Mouse (Mus musculus) cerebellum, adult 9-11 months (tissue): ENCODE measurements around the gene Lilrb4a.
"Not testable (repeated sequence)": the region's sequence is repeated elsewhere in the genome, so short reads cannot be mapped to it uniquely, and the experiment has no call there.

Source experiments
- DNase-seq: peaks from one replicate; pipeline ENCODE4 v3.0.0; 2022

The Lilrb4a gene

DNA sequence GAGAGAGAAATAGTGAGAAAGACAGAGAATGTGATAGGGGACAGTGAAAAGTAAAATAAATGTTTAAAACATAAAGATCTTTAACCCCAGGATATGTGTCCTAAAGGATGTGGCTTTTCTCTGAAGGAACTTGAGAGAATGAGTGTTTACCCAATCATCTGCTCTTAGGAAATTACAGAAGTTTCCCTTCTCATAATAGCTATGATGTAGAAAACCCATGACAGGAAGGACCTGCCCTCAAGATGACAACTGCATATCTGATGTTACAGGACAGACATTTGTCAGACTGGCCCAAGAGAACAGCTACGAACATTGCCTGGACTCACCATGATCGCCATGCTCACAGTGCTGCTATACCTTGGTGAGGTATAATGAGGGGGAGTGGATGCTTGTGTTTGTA is at the start of gene Lilrb4a:
Gene Lilrb4a, plus strand, starts transcription at position 266 of the 400 bp plus-strand sequence.
- not testable (repeated sequence) for DNase-seq

DNA sequence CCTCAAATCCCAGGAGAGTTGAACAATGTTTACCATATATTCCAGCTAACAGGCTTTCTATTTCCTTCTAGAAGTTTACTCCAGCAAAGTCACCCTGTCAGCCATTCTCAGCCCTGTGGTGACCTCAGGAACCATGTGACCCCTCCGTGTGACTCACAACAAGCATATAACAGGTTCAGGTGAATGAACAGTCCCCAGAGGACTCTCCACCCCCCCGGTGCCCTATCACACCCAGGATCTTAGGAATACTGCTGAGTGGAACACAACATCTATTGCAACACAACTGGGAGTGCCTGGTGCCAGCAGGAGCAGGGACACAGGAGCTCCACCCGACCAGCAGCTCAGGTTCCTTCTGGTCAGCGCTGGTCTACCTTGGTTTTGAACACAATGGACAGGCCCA is 39.1 kb upstream of the Lilrb4a start:
- no peak for DNase-seq

DNA sequence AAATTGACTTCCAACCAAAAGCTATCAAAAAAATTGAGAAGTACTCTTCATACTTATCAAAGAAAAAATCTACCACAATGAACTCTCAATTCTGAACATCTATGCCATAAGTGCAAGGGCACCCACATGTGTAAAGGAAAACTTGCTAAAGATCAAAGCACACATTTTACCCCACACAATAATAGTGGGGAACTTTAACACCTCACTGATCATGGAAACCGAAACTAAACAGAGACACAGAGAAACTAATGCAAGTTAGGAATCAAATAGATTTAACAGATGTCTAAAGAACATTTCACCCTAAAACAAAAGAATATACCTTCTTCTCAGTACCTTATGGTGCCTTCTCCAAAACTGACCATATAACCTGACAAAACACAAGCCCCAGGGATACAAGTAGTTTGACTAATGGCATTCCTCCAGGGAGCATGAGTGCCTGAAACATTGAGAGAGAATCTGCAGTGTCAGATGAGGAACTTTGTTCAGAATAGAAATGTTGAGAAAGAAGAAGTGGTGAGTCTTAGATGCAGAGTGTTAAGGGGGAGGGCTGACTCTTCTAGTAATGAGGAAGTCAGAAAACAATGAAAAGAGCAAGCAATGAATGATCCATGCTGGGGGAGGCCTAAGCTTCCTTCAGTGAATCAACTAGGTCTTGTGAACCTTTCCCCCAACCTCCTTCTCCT is 37.0 kb upstream of the Lilrb4a start:
- DNase-seq = no peak

DNA sequence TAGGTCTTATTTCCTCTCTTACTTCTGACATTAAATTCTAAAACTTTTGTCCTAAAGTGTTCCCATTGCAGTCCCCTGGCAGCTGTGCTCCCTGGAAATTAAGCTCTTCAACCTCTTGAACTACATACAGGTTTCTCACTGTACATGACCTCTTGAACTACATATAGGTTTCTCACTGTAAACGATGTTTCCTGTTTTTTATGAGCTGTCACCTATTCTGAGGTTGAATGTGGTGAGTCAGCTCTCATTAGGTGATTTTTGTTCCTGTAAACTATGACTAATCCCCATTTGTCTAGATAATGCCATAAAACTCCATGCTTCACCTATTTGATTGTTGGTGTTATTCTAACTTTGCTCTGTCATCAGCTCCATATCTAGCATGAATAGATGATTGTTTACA is 36.4 kb upstream of the Lilrb4a start:
- no peak for DNase-seq

DNA sequence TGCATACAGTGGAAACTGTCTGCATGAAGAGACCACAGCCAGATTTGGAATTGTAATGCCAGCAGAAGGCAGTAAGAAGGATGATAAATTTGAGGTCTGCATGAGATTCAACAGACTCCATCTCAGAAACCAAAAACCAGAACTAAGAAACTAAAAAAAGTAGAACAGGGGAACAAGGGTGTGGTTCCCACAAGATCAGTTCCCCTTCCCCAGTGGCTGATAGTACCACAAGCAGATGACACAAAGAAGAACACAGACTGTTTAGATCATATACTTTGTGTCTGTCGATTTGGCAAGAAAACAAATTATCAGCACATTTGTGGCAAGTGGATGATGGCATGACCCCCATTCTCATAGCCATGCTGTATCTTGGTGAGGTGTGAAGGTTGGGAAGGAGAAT is 35.0 kb upstream of the Lilrb4a start:
- DNase-seq = no peak

DNA sequence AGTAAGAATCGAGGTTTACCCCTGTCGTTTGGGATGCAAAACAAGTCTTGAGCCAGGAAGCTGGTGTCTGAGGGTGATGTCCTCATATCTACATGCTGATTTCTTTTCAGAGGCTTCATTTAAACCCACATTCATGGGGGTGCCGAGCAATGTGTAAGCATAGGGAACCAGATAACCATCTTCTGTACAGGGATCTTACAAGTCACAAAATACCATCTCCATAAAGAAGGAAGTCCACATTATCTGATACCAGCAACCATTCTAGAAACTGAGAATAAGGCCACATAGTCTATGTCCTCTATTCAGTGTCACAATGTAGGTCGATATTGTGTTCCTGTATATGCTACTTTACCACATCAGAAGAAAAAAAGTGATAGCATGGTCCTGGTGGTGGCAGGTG is 34.4 kb upstream of the Lilrb4a start:
- no peak for DNase-seq

DNA sequence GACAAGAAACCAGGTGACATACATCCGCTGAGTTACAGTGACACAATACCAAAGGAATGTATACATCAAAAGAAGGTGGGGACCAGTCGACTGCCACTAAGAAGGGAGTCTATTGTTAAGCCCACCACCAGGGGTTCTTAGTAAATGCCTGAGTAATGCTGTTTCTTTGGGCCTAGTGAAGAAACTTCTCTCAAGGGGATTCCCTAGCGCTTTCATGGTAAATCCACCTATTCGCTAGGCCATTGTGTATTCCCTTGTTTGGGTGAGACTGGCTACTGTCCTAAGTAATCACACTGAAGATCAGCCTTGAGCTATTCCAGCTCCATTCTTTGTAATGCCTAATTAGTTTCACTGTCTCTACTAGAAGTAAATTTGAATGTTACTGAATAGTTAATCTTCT is 27.0 kb upstream of the Lilrb4a start:
- DNase-seq = not testable (repeated sequence)

DNA sequence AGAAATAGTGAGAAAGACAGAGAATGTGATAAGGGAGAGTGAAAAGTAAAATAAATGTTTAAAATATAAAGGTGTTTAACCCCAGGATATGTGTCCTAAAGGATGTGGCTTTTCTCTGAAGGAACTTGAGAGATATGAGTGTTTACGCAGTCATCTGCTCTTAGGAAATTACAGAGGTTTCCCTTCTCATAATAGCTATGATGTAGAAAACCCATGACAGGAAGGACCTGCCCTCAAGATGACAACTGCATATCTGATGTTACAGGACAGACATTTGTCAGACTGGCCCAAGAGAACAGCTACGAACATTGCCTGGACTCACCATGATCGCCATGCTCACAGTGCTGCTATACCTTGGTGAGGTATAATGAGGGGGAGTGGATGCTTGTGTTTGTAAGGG is 10.4 kb upstream of the Lilrb4a start, which contains the start of the genes Gm49339 and Lilr4b:
Gene Gm49339, plus strand, starts transcription at position 216 of the 400 bp plus-strand sequence.
Gene Lilr4b, plus strand, starts transcription at position 236 of the 400 bp plus-strand sequence.
- not testable (repeated sequence) for DNase-seq

DNA sequence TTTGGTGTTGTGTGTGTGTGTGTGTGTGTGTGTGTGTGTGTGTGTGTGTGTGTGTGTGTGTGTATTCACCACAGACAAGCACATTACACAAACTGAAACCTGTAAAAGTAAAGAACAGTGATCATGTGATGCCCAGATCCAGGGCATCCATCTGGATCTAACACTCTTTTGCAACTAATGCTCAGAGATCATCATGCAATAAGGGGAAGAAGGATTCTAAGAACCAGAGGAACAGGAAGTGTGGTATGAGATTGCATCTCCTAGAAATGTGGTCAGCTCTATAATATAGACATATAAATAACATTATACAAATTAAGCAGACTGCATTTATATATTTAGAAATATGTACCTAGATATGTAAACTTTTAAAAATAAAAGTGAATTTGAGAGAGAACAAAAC is 29.3 kb downstream of the Lilrb4a start:
- DNase-seq = no peak

DNA sequence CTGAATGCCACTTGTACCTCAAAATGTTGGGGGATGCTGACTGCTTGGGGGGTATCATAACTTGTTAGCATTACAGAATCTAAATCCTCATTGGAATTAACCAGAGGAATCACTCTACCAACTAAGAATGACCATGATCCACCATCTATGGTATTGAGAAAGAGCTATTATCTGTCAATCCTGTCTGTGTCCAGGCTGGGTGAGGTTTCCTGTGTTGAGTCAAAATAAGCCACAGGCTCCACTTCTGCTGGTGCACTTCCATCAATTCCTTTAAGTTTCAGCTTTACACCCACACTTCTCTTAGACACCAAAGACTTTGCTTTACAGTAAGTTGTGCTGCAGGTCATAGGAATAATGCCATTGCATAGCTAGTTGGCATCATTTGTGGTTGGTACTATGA is 30.7 kb downstream of the Lilrb4a start:
- DNase-seq = no peak

DNA sequence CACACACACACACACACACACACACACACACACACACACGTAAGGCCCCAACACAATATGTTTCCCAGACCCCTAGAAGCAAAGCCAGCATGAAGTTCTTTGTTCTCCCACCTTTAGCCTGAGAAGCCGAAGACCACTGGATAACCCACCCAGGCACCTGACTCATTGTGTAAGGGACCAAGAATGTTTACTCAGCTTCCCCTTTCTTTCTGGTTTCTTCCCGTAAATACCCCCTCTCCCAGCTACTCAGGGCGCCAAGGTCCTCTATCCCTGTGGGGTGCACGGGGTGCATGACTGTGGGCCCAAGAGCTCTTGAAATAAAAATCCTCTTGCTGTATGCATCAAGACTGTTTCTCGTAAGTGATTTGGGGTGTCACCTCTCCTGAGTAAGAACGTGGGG is 35.3 kb downstream of the Lilrb4a start:
- DNase-seq = no peak

DNA sequence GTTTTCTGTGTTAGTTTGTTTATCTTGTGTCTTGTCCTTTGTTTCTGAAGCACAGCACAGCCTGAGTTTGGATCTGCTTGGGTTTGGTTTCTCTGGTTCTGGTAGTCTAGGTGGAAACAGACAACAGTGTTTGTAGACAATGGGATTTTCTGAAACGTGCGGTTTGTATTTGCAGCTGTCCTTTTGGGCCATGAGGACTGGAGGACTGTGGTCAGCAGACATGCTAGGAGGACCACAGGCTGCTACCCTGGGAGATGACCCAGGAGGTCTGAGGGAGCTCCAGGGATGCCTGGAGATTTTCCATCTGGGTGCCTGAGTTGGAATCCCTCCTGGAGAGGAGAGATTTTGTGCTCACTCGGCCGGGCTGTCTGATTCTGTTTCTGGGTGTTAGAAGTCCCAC is 35.9 kb downstream of the Lilrb4a start:
- DNase-seq = no peak

DNA sequence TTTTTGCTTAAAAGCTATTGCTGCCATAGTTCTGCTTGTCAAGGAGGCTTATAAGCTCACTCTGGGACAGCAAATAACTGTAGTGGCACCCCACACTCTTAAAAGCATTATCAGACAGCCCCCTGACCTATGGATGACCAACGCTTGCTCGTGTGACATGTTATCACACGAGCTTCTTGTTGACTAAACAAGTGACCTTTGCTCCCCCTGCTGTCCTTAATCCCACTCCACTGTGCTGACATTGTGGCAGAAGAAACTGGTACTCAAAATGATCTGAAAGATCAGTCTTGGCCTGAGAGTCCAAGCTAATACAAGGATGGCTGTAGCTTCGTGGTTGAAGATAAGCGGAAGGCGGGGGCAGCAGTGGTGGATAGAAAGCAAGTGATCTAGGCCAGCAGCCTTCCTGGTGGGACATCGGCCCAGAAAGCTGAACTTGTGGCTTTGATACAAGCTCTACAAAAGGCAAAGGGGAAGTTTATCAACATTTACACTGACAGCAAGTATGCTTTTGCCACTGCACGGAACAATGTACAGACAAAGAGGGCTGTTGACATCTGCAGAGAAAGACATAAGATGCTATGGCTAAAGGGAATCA is 38.2 kb downstream of the Lilrb4a start:
- no peak for DNase-seq

DNA sequence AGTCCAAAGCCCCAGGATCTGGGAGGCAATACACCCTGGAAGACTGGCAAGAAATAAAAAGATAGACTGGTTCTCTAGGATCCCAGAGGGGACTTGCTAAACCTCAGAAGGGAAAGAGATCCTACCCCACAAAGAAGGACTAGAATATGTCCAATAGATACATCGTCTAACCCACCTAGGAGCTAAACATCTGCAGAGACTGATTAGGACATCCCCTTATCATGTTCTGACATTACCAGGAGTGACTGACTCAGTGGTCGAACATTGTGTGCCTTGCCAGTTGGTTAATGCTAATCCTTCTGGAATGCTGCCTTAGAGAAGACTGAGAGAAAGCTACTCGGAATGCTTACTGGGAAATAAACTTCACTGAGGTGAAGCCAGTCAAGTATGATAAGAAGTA is 38.7 kb downstream of the Lilrb4a start:
- DNase-seq = no peak

DNA sequence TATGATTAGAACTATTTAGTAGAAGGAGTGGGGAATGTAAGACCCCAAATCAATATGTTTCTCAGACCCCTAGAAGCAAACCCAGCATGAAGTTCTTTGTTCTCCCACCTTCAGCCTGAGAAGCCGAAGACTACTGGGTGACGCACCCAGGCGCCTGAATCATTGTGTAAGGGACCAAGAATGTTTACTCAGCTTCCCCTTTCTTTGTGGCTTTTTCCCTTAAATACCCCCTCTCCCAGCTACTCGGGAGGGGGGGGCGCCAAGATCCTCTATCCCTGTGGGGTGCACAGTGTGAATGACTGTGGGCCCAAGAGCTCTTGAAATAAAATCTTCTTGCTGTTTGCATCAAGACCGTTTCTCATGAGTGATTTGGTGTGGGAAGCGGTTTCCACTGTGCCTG is 40.1 kb downstream of the Lilrb4a start:
- no peak for DNase-seq
